Mouse (Mus musculus): ENCODE data around the gene Rabl6.
A peak's percentile ranks its signal among the peaks of the same experiment; 100 is the strongest.

Rabl6 gene

DNA sequence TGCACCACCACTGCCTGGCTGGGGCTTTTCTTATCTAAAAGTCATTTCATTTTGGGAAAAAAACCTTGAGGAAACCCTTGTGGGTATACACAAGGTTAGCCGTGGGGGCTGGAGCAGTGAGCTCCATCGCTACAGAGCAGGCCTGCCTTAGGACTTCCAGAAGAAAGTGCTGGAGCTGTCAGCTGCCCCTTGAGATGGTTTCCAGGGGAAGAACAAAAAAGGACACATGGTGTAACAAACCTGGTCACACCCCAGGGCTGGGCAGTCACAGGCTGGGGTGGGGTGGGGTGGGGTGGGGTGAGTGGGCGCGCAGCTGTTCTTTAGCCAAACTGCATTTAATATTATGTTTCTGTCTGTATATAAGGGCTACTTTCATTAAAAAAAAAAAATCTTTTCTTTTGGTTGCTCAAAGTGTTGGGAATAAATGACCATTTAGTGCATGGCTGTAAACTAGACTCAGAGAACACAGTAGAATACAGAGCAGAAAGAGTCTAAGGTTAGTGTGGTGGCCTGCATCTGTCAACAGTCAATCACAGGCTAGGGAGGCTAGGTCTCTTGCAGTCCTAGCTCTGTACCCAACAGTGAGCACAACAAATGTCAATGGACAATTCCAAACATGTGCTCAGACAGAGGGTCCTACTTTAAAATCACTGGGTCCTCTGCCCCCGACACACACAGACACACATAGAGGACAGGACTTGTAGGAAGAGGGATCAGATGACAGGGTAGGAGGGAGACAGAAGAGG, 11.4 kb downstream of the Rabl6 start:
- no peak for DNase-seq (ENCODE audit: low spot score in 2 of 2)

DNA sequence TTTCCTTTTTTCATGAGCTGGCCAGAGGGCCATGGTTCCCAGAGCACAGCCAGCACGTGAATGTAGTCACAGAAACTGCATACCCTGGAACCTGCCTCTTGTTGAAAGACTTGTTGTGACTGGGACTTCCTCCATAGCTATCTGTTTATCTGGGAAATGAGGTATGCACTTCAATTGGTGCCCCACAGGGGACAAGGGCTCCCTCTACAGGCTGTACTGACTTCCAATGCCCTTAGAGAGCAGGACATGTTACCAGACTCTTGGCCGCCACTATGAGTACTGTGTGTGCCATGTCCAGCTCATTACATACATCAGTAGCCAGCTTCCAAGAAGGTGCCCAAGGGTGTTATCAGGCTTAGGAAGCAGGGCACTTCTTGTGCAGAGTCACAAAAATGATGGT, 16.5 kb downstream of the Rabl6 start:
- no peak for DNase-seq (ENCODE audit: low spot score in 2 of 2)

DNA sequence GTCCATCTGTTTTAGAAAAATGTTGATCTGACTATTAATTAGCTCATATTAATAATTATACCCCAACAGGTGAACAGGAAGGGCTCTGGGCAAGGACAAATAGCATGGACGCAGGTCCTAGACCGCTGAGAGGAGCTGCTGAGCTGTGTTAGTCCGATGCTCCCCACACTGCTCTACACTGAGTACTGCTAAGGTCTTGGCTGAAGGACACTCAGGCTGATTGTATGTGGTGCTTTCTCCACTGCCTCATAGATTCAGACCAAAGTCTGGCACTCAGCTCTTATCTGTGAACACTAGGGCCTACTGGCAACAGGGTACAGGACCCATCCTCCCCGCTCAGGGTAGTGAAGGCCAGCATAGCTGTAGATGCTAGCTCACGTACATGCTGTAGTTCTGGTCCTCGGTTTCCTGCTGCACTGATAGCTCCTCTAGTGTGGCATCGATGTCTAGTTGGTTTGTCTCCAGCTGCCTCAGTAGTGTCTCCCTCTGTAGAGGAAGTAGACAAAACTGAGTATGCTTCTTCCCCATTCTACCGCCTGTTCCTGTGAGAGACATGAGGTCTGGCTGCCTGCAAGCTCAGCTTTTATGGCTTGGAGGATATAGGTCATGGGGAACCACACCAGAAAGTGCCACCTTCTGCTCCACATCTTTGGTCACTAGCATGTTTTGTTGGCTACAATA, 20.0 kb downstream of the Rabl6 start:
- DNase-seq (ENCODE audit: low spot score in 2 of 2): peak in 1 of 2 experiments; percentile 10

DNA sequence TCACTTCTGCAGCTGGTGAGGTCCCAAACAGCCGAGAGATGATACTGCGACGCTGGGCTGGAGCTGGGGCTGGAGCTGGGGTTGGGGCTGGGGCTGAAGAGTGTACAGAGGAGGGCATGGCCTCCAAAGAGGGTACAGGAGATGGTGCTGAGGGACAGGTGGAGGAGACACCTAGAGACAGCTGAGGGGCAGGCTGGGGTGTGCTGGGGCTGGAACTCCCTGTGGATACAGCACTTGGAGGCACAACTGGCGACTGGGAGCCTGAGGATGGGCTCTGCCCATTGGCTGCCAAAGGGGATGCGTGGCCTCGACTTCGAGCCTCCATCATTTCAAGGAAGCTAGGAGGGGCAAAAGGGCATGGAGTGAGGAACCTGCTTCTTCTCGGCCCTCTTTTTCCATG, 21.0 kb downstream of the Rabl6 start:
- DNase-seq (ENCODE audit: low spot score in 2 of 2): peak in 1 of 2 experiments; percentile 8

DNA sequence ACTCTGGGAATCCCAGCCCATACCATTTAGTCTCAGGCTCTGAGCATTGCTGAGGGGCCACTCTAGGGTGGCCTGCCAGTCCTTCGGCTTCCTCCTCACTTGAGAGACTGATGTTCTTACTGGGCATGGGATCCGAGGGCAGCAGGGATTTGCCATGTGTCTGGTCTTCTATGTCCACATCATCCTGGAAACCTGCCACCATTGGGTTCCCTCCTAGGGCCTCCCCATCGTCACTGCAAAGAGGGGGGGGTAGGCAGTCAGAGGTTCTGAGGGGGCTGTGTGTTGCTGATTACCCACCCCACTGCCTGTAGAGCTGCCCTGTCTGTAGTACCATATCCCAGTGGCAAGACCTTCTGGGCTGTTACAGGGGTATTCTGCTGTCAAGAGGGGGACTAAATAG, 22.7 kb downstream of the Rabl6 start:
- peak in 1 of 2 experiments; percentile 16 for DNase-seq (ENCODE audit: low spot score in 2 of 2)

DNA sequence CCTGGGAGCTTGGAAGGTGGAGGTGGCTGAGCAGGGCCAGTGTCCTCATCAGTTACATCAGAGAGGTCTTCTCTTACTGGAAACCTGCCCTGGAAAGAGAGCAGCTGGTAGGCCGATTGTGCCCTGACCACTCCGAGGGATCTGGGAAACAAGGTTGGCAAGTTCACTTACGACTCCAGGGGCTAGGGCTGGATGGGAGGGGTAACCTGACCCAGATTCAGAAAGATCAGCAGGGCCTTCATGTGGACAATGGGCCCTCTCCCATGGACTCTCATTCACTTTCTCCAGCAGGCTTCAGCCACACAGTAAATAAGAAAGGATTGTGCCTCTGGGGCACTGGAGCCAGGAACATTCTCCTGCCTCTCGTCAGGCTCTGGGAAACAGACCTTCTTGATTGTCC, 23.5 kb downstream of the Rabl6 start:
- DNase-seq (ENCODE audit: low spot score in 2 of 2): peak in 1 of 2 experiments; percentile 20

DNA sequence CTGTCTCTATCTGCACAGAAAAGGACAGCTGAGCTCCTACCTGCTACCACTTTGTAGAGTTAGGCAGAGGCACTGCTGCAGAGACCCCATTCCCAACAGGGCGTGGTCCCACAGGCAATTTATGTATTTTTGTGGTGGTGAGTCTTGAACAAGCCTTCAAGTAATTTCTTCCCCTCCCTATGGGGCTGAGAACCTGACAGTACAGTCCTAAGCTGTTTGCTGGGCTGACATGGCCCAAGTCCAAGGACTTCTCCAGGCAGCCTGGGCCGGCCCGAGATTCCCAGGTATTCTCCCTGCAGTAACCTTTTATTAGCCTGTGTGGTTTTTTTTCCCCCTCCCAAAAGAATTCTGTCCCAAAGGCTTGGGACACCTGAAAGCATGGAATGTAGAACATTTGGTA, 24.2 kb downstream of the Rabl6 start:
- DNase-seq (ENCODE audit: low spot score in 2 of 2): peak in 1 of 2 experiments; percentile 8

DNA sequence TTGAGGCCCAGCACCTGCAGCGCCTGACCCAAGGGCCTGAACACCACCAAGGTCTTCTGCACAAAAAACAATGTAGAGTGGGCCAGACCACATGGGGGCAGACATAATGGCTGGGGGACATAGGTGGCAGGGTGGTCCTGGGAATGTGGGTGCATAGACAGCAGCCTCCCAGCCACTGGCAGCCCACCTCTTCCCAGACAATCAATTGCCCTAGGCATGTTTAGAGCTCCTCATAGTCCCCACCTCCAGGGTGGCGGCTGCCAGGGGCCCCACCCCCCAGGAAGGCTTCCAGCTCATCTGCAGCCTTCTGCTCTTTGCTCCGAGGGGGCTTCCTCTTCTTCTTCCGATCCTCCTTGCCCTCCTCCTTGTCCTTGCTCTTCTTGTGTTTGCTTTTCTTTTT, 24.8 kb downstream of the Rabl6 start:
- peak in 1 of 2 experiments; percentile 18 for DNase-seq (ENCODE audit: low spot score in 2 of 2)

DNA sequence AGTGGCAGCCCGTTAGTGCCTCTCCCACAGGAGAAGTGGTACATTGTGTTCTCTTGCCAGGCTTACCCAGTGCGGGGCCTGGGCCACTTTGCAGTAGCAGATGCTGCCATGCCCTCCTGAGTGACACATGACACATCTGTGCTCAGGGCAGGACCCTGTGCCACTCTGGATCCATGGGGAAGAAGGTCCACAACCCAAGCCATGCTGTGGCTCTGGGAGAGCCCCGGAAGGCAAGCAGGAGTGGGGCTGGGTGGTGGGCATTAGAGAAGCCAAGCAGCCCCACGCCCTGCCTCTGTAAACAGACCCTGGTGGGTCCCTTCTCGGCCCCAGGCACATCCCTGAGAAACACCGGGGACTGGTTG, 25.2 kb downstream of the Rabl6 start:
- peak in 1 of 2 experiments; percentile 29 for DNase-seq (ENCODE audit: low spot score in 2 of 2)

DNA sequence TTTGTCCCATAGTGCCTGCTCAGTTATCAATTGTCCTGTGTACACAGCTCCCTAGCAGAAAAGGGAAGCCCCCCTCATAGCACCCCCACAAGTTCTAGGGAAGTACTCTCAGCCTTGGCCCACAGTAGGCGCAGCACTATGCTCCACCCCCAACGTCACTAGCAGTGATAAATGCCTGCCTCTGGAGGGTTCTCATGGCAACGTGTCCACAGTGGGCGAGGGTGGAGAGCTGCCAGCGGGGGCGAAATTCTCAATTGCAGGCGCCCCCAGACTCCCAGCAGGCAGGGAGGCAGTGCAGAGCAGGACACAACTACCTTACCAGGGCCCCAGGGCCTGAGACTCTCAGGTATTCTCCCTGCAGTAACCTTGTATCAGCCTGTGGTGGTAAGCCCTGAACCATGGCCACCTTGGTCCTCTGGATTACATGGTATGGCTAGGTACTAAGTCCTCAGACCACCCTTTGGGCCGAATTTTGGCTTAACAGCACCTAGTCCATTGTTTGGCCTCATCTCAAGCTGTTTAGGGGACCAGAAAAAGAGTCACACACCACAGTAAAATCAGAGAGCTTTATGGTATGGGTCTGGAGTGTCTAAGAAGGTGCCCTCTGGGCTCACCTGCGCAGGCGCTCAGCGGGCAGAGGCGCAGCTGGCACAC, 25.7 kb downstream of the Rabl6 start:
- DNase-seq (ENCODE audit: low spot score in 2 of 2): peak; percentile 83 to 88

DNA sequence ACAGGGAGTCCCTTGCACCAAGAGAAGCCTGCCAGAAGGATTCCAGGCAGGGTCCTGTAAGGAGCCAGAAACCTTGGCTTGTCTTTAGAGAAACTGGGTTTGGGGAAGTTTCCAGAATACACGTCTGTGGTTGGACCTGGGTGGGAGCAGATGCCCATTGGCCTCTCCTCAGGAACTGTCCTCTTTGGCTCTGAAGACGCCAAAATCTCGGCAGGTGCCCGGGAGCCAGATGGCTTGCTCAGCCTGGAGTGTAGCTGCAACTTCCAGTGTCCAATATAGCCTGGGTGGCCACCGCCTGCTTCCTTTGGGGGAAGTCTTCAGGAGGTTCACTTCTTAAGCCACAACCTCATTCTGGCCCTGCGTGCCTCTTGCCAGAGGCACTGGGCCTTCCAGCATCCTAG, 26.4 kb downstream of the Rabl6 start:
- DNase-seq (ENCODE audit: low spot score in 2 of 2): peak in 1 of 2 experiments; percentile 44

DNA sequence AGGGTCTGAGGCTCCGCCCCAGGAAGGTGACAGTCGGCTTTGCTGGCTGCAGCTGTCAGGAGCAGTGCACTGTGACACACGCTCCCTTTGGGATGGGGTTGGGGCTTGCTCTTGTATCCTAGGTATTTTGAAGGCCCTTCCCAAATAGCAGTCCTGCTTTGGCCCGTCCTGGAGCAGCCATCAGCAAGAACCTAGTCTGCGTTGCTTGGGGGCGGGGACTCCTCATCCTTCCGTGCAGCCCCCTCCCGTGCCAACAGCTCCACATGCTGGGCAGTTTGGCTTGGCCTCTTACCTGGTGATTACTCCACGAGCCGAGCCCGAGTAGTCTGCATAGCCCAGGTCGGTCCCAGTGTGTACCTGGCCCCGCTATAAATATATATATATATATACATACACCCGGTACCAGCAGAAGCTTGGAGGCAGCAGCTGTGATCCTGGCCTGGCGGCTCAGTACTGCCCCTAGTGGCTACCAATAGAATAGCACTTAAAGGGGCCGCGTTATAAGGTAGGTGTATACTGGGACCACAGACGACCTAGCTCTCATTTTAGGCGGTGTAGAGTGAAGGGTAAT, 26.9 kb downstream of the Rabl6 start, which contains the start of gene Ajm1:
Ajm1 (minus strand) TSS at position 464 of the 571 bp plus-strand sequence.
- DNase-seq (ENCODE audit: low spot score in 2 of 2): peak in 1 of 2 experiments; percentile 79

DNA sequence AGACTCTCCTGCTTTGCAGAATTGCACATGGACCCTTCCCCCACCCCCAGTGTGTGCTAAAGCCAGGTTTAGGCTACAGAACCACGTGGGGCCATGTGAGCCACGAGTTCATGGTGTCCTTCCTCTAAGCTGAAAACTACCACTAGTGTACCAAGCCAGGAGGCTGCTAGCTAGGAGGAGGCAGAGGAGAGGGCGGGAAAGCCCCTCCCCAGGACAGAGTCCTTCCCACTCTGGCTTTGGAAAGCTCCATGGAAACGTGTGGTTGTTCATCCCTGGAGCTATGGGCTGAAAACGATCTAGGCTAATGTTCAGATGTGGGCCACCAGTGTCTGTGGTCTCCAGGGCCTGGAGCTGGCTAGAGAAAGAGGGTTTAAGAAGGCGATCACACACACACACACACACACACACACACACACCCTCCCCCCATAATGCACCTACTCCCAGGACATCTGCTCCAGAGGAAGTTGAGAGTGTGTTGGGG, 27.7 kb downstream of the Rabl6 start:
- DNase-seq (ENCODE audit: low spot score in 2 of 2): peak in 1 of 2 experiments; percentile 24

DNA sequence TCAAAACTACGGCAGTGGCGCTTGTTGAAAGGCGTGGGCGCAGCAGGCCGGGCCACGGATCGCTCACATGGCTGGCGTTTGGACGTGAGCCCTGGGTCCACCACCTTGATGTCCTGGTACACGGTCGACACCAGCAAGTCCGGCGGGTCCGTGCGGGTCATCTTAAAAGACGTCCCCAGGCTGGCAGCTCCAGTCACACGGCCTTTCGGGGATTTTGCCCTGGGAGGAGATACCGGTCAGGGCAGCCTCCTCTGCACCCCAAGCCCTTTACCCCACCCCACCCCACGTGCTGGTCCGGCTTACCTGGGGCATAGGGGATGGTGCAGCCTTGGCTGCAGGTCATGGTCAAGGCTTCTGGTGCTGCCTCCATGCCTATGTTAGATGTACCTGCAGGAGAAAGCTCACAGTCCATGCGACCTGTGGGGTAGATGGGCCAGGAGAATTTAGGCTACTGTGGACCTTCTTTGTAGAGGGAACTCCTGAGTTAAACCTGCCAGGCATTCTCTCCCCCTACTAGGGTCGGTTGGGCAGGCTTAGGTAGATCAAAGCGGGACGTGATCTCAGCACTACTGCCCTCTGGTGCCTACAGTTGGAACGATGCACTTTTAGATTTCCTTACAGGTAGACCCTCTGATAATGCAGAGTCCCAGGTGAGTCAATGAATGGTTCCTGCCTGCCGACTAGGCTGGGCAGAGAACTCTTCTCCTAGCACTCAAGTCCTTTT, 28.4 kb downstream of the Rabl6 start:
- peak in 1 of 2 experiments; percentile 46 for DNase-seq (ENCODE audit: low spot score in 2 of 2)

DNA sequence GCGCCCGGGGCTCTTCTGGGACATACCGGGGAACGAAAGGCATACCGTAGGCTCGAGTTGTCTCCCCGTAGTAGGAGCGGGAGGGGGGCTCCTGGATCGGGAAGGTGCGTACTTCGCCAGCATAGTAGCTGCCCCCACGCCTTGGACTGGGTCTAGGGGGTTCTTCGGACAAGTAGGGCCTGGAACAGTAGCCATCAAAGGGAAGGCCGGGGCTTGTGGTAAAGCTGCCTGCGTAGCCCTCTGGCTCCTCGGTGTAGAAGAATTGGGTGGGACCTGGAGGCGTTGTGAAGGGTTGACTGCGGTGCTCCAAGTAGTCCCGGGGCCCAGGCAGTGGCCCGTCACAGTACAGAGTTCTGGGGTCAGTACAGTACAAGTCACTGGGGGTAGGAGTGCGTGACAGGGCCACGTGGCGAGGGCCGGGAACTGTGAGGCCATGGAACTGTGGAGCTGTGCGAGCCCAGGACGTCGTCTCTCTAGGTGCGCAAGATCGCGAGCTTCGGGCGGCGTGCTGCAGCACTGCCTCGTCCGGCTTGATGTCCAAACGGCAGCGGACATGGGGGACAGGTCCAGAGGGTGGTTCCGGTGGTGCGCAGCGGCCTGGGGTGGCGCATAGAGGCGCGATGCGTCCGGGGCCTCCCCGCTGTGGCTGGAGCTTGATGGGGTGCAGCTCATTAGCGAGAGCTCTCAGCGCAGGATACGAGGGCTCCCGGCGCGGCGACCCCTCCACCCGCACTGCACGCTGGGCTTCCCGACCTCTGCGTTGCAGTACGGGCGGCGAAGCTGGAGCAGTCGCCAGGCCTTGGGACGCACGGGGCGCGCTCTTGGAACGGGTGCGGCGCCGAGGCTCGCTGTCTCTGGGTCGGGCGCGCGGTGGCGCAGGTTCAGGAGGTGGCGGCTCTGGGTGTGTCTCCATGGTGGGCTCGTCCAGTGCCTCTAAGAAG, 29.3 kb downstream of the Rabl6 start:
- peak in 1 of 2 experiments; percentile 39 for DNase-seq (ENCODE audit: low spot score in 2 of 2)

DNA sequence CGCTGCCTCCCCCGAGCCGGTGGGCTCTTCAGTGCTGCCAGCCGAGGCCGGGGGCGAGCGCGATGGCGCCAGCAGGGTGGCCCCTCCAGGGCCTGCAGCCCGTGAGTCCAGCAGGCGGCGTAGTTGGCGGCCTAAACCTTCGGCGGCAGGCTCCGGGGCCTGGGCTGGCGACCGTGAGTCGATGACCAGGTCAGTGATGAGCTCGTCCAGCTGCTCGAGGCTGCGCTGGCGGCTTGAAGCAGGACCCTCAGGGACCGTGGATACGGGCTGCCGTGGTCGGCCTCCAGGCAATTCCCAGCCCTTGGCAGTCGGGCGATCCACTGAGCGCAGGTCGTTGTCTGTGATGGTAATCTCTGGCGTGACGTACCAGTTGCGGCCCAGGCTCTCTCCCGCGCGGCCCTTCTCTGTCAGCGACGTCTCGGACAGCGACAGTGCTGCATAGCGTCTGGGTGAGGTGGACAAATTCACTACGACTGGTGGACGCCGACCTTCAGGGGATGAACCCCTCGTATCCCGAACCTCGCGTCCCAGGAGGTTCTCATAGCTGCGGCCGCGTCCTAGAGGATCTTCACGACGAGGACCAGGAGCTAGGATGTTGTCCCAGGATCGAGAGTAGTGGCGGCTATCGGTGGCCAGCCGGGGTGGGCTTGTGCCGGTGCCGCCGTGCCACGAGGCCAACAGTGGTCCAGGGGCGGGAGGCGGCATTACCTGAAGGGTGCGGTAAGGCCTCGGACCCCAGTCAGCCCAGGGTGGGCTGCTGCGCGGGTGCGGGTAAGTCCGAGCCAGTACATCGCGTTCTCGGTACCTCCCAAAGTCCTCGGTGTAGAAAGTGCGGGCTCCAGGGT, 30.1 kb downstream of the Rabl6 start:
- peak in 1 of 2 experiments; percentile 31 for DNase-seq (ENCODE audit: low spot score in 2 of 2)

DNA sequence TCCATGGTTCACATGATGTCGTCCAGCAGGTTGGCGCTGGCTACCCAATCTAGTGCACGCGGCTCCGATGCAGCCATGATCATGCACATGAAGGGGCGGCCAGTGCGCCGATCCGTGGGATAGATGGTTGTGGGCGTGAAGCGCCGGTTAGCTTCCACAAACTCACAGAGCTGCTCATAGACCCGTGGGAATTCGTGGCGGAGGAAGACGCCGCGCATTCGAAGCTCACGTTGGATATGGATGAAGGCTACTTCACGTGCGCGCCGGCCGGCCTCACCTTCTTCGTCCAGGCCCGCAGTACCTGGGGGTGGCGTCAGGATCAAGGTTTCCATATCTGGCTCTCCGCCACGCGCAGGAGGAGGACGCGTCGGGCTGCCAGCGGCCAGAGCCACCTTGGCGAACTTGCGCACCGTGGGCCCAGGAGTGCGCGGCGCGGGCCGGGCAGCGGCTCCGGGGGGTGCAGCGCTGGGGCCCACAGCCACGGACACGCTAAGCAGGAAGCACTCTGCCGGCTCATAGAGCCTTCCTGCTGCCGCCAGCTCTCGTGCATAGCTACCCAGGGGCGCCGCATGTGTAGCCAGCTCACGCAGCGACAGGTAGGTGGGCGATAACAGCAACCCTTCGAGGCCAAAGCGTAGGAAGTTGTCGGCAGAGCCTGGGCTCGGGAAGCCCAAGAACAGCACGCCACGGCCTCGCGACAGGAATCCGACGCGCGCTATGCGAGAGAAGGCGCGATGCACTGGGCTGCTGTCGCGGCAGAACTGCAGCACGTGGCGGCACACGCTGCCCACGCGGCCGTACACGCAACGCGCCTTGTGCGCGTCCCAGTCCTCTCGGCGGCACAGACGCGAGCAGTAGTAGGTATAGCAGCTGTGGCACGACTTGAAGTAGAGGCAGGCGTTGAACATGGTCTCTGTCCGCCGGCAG, 31.1 kb downstream of the Rabl6 start:
- DNase-seq (ENCODE audit: low spot score in 2 of 2): peak in 1 of 2 experiments; percentile 22

All from frontal cortex, postnatal 10 days (tissue).